Mouse (Mus musculus) spleen, postnatal 14 days (tissue): ENCODE measurements at regions not wholly inside any gene's neighbourhood (a gene's known extent, or its start where the extent isn't known, plus 50 kb on each side); places are given as distances from the start of the nearest gene placed in this dataset.
"Not testable (repeated sequence)": the region's sequence is repeated elsewhere in the genome, so short reads cannot be mapped to it uniquely, and the experiment has no call there.

Source experiments
- DNase-seq, 2 experiments: peaks; one replicate each; pipeline ENCODE4 v3.0.0; 2021 to 2022; ENCODE audit warnings: low spot score in 2 of 2

DNA sequence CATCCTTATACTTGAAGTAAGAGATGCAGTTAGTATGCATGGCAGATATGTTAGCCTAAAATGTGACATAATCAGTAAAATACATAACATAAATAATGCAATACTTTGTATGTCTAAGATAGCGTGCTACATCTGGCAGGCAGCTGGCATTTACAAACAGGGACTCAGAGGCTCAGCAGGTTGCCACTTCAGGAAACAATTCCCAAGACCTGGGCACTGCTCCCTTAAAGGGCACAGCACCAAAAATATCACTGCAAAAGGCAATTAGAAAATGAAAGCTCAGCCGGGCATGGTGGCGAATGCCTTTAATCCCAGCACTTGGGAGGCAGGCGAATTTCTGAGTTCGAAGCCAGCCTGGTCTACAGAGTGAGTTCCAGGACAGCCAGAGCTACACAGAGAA, 544.0 kb downstream of the Zfp704 start:
- DNase-seq: no peak

GRCm38 (mm10) chr3:9064266-9065031, 545.4 kb downstream of the Zfp704 start:
- DNase-seq: peak in 1 of 2 experiments; percentile 18

GRCm38 (mm10) chr3:9063662-9064061, 546.2 kb downstream of the Zfp704 start:
- no peak for DNase-seq

- DNase-seq: no peak
Measured at GRCm38 (mm10) chr3:9061396-9061795, 548.5 kb downstream of the Zfp704 start.

GRCm38 (mm10) chr3:9057703-9058102, 552.2 kb downstream of the Zfp704 start:
- not testable (repeated sequence) for DNase-seq

DNA sequence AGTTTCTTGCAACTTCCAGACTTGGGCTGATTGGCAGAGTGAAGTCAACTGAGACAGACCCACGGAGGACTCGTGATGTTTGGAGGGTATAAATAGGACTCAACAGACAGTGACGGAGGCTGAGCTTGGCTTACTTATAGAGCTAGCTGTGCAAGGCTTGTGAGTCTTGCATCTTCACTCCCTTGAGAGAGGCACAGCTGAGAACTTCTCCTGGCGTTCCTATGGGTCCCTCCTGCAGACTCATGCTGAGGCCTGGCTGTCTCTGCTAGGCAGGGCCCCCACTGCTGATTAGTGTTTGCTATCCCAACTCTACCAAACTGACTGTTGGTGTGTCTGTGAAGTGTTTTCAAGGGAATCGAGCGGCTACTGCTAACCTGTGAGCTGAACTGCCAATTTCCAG, 553.0 kb downstream of the Zfp704 start:
- DNase-seq: no peak

GRCm38 (mm10) chr3:9055780-9056179, 554.1 kb downstream of the Zfp704 start:
- DNase-seq: no peak
